Mouse (Mus musculus) myocyte (in vitro differentiated cells): ENCODE measurements around the gene Ttc24.

ENCODE experiments used
- CEBPB ChIP-seq: IDR thresholded peaks from 2 replicates; pipeline ENCODE4 v1.6.1; 2011; ENCODE audit warnings: mild to moderate bottlenecking, moderate library complexity; ENCODE audit not compliant: poor library complexity, insufficient read depth, severe bottlenecking
- MAX ChIP-seq: IDR thresholded peaks from one replicate; pipeline ENCODE4 v1.6.1; 2011; ENCODE audit warnings: low read depth, mild to moderate bottlenecking, control low read depth
- MYOD1 ChIP-seq, 3 experiments: IDR thresholded peaks; one replicate each; pipeline ENCODE4 v1.6.1; 2011; ENCODE audit warnings: control low read depth in 2 of 3, low read depth in 2 of 3, mild to moderate bottlenecking in 2 of 3, moderate library complexity in 1 of 3; ENCODE audit not compliant: insufficient read length in 2 of 3, control insufficient read depth in 1 of 3
- POLR2A ChIP-seq: IDR thresholded peaks from one replicate; pipeline ENCODE4 v1.6.1; 2011; ENCODE audit warnings: low read depth, mild to moderate bottlenecking, control low read depth, moderate library complexity; ENCODE audit not compliant: insufficient read length
- REST ChIP-seq: IDR thresholded peaks from one replicate; pipeline ENCODE4 v1.6.1; 2011; ENCODE audit warnings: mild to moderate bottlenecking, control low read depth, moderate library complexity; ENCODE audit not compliant: insufficient read depth, insufficient read length
- USF1 ChIP-seq: IDR thresholded peaks from one replicate; pipeline ENCODE4 v1.6.1; 2011; ENCODE audit warnings: low read depth, mild to moderate bottlenecking, control low read depth, moderate library complexity

DNA sequence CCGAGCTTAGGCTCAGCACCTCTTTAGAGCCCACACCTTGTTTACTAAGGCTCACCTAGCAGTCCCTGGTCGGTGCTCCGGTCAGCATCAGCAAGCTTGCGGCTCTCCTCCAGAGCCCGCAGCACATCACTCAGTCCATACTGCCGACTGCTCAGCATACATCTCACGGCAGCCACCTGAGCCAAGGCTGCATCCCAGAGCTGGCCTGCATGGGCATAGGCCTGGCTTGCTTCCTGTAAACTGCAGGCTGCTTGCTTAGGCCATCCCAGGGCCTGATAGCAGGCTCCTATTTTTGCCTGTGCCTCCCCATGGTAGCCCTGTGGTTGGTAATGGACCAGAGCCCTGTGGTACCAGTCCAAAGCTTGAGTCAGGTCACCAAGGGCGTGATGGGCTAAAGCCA lies 3.3 kb downstream of the Ttc24 start:
- TF ChIP-seq USF1: no peak
- no peak for TF ChIP-seq MAX
- TF ChIP-seq POLR2A: no peak
- TF ChIP-seq CEBPB: no peak
- no peak for TF ChIP-seq MYOD1 (IDR thresholded peaks at IDR 0.05; ENCODE audit: control insufficient read depth in 1 of 3, insufficient read length in 2 of 3, low read depth in 2 of 3)
- no peak for TF ChIP-seq REST
